Mouse (Mus musculus): ENCODE measurements around the gene Wdr62. TPM values are rescaled to one million over a fixed set of nuclear protein-coding genes. Genes with fewer than 3 reads are reported as not detected.

The Wdr62 gene
- polyA plus RNA-seq (2011; ENCODE audit: insufficient read depth, insufficient read length, low read depth, missing spikeins), result 26.2 and 27.0 TPM in 2 replicates

GRCm38 (mm10) chr7:30279951-30280669, at the start of gene Wdr62, which contains the start of gene Thap8:
Wdr62 (minus strand) TSS chr7:30280419.
Thap8 (plus strand) TSS chr7:30280094.
- Histone ChIP-seq H3K9ac (ENCODE audit: low read depth, poor library complexity, severe bottlenecking) (peak within 1 kb of the TSS; percentile 81), H3K4me3 (ENCODE audit: low read depth, low read length) (peak within 1 kb of the TSS; percentile 80), H3K9me3 (replicated peaks; ENCODE audit: control insufficient read depth, insufficient read depth, low read length, poor library complexity, severe bottlenecking) (no peaks in the 10 kb centered on the region), H3K27me3 (ENCODE audit: control insufficient read depth, insufficient read depth, low read length, poor library complexity, severe bottlenecking) (no peaks in the 10 kb centered on the region), H3K27ac (ENCODE audit: insufficient read depth, low read length) (peak within 1 kb of the TSS; percentile 97), H3K4me1 (ENCODE audit: control insufficient read depth, insufficient read depth, low read length) (peaks cover 2% of the 10 kb centered on the region), H3K36me3 (ENCODE audit: control insufficient read depth, insufficient read depth, low read length, poor library complexity, severe bottlenecking) (no peaks in the 10 kb centered on the region)
- TF ChIP-seq POLR2A (IDR thresholded peaks at IDR 0.05; ENCODE audit: insufficient read depth, low read length) (peak; percentile 80), EP300 (IDR thresholded peaks at IDR 0.05; ENCODE audit: insufficient read depth, low read depth, low read length) (no peak), CTCF (IDR thresholded peaks at IDR 0.05; ENCODE audit: low read depth, low read length) (no peak)

DNA sequence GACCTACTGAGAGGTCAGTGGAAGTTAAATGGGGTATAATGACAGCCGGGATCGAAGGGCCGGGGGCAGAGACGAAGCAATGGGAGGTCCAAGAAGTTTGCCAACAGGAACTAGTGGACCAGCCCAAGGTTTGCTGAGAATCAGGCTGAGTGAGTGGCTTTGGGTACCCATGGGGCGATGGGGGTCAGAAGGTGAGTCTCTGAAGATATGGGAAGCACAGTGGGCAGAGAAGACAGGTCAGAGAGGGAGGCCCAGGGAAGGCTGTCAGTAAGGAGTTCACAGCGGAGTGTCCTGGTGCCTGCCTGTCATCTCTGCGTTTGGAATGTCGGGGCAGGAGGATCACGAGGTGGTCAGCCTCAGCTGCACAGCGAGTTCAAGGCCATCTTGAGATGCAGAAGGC, 48.2 kb upstream of the Wdr62 start:
- no peak overlapping the region for H3K4me3 ChIP-seq (ENCODE audit: low read depth, low read length)

DNA sequence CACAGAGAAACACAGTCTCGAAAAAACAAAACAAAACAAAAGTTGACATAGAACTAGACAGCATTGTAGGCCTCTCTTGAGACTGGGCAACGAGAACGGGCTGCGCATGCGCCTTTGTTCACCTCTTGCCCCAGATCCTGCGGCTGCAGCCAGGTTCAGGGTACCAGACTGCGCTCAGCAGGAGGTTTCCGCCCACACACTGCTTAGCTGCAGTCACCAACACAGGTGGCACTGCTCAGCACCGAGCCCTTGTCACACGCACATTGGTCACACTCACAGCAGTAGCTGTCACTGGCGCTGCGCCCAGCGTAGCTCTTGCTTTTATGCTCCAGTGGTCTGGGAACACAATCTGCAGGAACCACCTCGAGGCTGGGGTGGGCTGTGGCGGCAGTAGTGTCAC, 46.9 kb upstream of the Wdr62 start:
- Histone ChIP-seq H3K4me3 (ENCODE audit: low read depth, low read length) (0 out of 2 replicates have a peak overlapping the region, but pooled peaks have one; percentile 10), H3K9me3 (replicated peaks; ENCODE audit: control insufficient read depth, insufficient read depth, low read length, poor library complexity, severe bottlenecking) (no peaks in the 10 kb centered on the region), H3K36me3 (ENCODE audit: control insufficient read depth, insufficient read depth, low read length, poor library complexity, severe bottlenecking) (no peaks in the 10 kb centered on the region), H3K4me1 (ENCODE audit: control insufficient read depth, insufficient read depth, low read length) (no peaks in the 10 kb centered on the region), H3K9ac (ENCODE audit: low read depth, poor library complexity, severe bottlenecking) (no peak overlapping the region), H3K27ac (ENCODE audit: insufficient read depth, low read length) (no peak overlapping the region), H3K27me3 (ENCODE audit: control insufficient read depth, insufficient read depth, low read length, poor library complexity, severe bottlenecking) (no peaks in the 10 kb centered on the region)
- TF ChIP-seq POLR2A (IDR thresholded peaks at IDR 0.05; ENCODE audit: insufficient read depth, low read length) (no peak), CTCF (IDR thresholded peaks at IDR 0.05; ENCODE audit: low read depth, low read length) (no peak), EP300 (IDR thresholded peaks at IDR 0.05; ENCODE audit: insufficient read depth, low read depth, low read length) (no peak)

More for the DNA sequence above, 48.2 kb upstream of the Wdr62 start:
- TF ChIP-seq POLR2A (IDR thresholded peaks at IDR 0.05; ENCODE audit: insufficient read depth, low read length) (no peak), CTCF (IDR thresholded peaks at IDR 0.05; ENCODE audit: low read depth, low read length) (no peak), EP300 (IDR thresholded peaks at IDR 0.05; ENCODE audit: insufficient read depth, low read depth, low read length) (no peak)
- Histone ChIP-seq H3K4me1 (ENCODE audit: control insufficient read depth, insufficient read depth, low read length) (no peaks in the 10 kb centered on the region), H3K9me3 (replicated peaks; ENCODE audit: control insufficient read depth, insufficient read depth, low read length, poor library complexity, severe bottlenecking) (no peaks in the 10 kb centered on the region), H3K27ac (ENCODE audit: insufficient read depth, low read length) (no peak overlapping the region), H3K36me3 (ENCODE audit: control insufficient read depth, insufficient read depth, low read length, poor library complexity, severe bottlenecking) (no peaks in the 10 kb centered on the region), H3K9ac (ENCODE audit: low read depth, poor library complexity, severe bottlenecking) (no peak overlapping the region), H3K27me3 (ENCODE audit: control insufficient read depth, insufficient read depth, low read length, poor library complexity, severe bottlenecking) (no peaks in the 10 kb centered on the region)

DNA sequence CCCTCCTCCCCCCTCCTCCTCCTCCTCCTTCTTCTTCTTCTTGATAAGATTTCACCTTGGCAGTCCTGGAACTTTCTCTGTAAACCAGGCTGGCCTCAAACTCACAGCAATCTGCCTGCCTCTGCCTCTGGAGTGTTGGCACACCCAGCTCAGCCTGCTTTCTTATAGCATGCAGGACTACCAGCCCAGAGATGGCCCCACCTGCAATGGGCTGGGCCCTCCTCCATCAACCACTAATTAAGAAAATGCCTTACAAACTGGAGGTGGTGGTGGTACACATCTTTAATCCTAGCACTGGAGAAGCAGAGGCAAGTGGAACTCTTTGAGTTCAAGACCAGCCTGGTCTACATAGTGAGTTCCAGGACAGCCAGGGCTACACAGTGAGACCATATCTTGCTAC, 46.2 kb upstream of the Wdr62 start:
- H3K36me3 ChIP-seq (ENCODE audit: control insufficient read depth, insufficient read depth, low read length, poor library complexity, severe bottlenecking), result no peaks in the 10 kb centered on the region
- H3K27me3 ChIP-seq (ENCODE audit: control insufficient read depth, insufficient read depth, low read length, poor library complexity, severe bottlenecking), result no peaks in the 10 kb centered on the region
- H3K27ac ChIP-seq (ENCODE audit: insufficient read depth, low read length), result no peak overlapping the region
- H3K4me1 ChIP-seq (ENCODE audit: control insufficient read depth, insufficient read depth, low read length), result no peaks in the 10 kb centered on the region
- no peak overlapping the region for H3K9ac ChIP-seq (ENCODE audit: low read depth, poor library complexity, severe bottlenecking)
- TF ChIP-seq POLR2A (IDR thresholded peaks at IDR 0.05; ENCODE audit: insufficient read depth, low read length) (no peak), EP300 (IDR thresholded peaks at IDR 0.05; ENCODE audit: insufficient read depth, low read depth, low read length) (no peak), CTCF (IDR thresholded peaks at IDR 0.05; ENCODE audit: low read depth, low read length) (no peak)
- no peaks in the 10 kb centered on the region for H3K9me3 ChIP-seq (replicated peaks; ENCODE audit: control insufficient read depth, insufficient read depth, low read length, poor library complexity, severe bottlenecking)
- H3K4me3 ChIP-seq (ENCODE audit: low read depth, low read length), result no peak overlapping the region

- Histone ChIP-seq H3K36me3 (ENCODE audit: control insufficient read depth, insufficient read depth, low read length, poor library complexity, severe bottlenecking) (no peaks in the 10 kb centered on the region), H3K27ac (ENCODE audit: insufficient read depth, low read length) (no peak overlapping the region), H3K9ac (ENCODE audit: low read depth, poor library complexity, severe bottlenecking) (no peak overlapping the region), H3K9me3 (replicated peaks; ENCODE audit: control insufficient read depth, insufficient read depth, low read length, poor library complexity, severe bottlenecking) (no peaks in the 10 kb centered on the region), H3K27me3 (ENCODE audit: control insufficient read depth, insufficient read depth, low read length, poor library complexity, severe bottlenecking) (no peaks in the 10 kb centered on the region), H3K4me1 (ENCODE audit: control insufficient read depth, insufficient read depth, low read length) (no peaks in the 10 kb centered on the region), H3K4me3 (ENCODE audit: low read depth, low read length) (no peak overlapping the region)
- TF ChIP-seq EP300 (IDR thresholded peaks at IDR 0.05; ENCODE audit: insufficient read depth, low read depth, low read length), result no peak
- TF ChIP-seq CTCF (IDR thresholded peaks at IDR 0.05; ENCODE audit: low read depth, low read length), result peak; percentile 34
Measured at GRCm38 (mm10) chr7:30325364-30325763, 45.1 kb upstream of the Wdr62 start.

DNA sequence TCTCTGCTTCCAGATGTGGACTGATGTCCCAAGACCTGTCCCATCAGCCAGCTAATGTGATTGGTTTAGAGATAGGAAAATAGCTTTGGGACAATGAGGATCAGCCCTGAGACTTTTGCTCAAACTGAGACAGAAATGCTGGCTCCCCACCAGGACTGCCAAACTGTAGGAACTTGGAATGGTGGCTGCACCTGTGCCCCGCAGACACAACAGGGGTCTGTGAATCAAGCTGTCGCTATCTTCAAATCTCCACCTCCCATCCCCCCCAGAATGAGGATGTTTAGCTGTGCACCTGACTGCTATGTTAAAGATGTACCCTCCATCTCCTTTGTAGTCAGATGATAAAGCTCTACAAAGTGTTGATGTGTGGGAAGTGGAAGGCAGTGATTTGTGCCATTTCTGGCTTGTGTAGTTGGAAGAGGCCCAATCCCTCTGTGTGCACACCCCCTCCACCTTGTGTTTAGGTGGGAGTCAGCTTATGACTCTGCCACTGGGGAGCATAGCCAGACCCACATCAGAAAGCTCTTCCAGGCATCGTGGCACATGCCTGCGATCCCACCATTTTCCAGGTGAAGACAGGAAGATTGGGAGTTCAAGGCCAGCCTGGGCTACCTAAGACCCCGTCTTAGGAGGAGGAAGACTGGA, 44.2 kb upstream of the Wdr62 start:
- TF ChIP-seq EP300 (IDR thresholded peaks at IDR 0.05; ENCODE audit: insufficient read depth, low read depth, low read length) (no peak), POLR2A (IDR thresholded peaks at IDR 0.05; ENCODE audit: insufficient read depth, low read length) (no peak), CTCF (IDR thresholded peaks at IDR 0.05; ENCODE audit: low read depth, low read length) (no peak)
- no peak overlapping the region for H3K9ac ChIP-seq (ENCODE audit: low read depth, poor library complexity, severe bottlenecking)
- no peak overlapping the region for H3K27ac ChIP-seq (ENCODE audit: insufficient read depth, low read length)
- H3K27me3 ChIP-seq (ENCODE audit: control insufficient read depth, insufficient read depth, low read length, poor library complexity, severe bottlenecking), result no peaks in the 10 kb centered on the region
- H3K4me3 ChIP-seq (ENCODE audit: low read depth, low read length), result no peak overlapping the region
- H3K9me3 ChIP-seq (replicated peaks; ENCODE audit: control insufficient read depth, insufficient read depth, low read length, poor library complexity, severe bottlenecking), result no peaks in the 10 kb centered on the region
- no peaks in the 10 kb centered on the region for H3K4me1 ChIP-seq (ENCODE audit: control insufficient read depth, insufficient read depth, low read length)
- H3K36me3 ChIP-seq (ENCODE audit: control insufficient read depth, insufficient read depth, low read length, poor library complexity, severe bottlenecking), result no peaks in the 10 kb centered on the region

Measured in ES-Bruce4 (cell line).